Mouse (Mus musculus) layer of hippocampus, postnatal 25 days (tissue): Measurements from ENCODE around the gene Gkn2. TPM values are rescaled to one million over a fixed set of nuclear protein-coding genes. Genes with fewer than 3 reads are reported as not detected.
A peak's percentile ranks its signal among the peaks of the same experiment; 100 is the strongest.

Experiments
- DNase-seq, 2 experiments: peaks; one replicate each; pipeline ENCODE4 v3.0.0; 2022; ENCODE audit warnings: mixed read lengths in 2 of 2, low spot score in 1 of 2; ENCODE audit errors: extremely low spot score in 1 of 2
- total RNA-seq, 2 experiments: library from RNA; stranded (reverse); gene quantifications; 2 replicates each; pipeline ENCODE4 v1.2.3; 2021

The Gkn2 gene
- total RNA-seq, 2 experiments from 2014 or later: not detected

DNA sequence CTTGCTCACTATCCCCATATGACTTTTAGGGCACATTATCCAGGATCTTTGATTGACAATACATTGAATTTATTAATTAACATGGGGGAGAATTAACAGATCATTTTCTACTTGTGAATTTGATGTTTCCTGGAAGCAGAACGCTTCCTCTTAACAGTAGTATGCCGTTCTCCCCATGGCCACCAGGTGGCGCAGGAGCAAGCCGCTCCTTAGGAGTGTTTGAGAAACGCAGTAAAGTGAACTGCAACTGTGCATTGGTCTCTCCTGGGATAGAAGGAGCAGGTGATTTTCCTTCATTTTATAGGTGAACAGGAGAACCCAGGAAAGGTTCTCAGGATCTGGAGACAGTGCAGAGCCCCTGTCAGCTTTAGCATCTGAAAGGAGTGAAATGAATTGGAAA, 26.0 kb downstream of the Gkn2 start:
- DNase-seq: peak; percentile 62 to 90

DNA sequence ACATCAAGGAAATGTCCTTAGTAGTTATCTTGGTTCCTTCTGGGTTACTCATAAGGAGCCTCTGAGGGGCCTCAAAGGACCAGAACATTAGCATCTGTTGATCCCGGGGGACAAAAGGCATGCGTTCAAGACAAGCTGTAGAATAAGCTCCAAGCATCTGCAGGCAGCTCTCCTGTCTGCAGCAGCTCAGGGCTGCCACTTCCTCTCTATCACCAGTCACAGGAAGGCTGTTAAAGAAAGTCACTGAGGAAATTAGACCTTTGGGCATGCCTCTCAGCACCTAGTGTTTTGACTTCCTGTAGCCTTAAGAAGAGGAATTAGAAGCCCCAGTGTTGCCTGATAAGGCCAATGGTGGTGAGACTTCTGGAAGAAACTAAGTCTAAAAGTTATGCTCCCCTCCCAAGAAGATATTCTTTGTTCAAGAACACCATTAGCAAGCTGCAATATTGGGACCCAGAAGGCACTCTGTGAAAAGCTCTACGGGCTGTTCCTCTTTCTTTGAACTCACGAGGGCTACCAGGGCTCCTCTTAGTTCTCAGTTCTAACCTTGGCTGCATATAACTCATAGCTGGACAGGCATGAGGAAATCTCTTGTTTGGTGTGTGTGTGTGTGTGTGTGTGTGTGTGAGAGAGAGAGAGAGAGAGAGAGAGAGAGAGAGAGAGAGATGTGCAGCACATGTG, 26.9 kb downstream of the Gkn2 start:
- no peak for DNase-seq

DNA sequence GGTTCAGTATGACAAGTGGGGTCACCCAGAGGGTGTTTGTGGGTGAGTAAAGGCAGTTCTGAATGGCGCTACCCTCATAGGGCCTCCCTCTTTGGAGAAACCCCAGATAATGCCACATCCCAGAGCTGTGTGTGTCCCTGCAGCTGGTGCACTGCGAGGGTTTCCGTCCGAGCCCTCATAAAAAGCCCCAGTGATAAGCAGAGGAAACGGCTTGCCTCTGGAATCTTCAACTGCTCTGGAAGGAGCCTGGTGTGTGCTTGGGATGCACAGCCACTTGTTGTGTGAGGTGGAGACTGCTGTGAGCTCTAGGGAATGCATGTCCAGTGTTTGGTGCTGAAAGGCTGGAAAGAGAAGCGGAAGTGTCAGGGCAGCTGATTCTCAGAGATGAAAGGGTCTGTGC, 28.3 kb downstream of the Gkn2 start:
- no peak for DNase-seq

DNA sequence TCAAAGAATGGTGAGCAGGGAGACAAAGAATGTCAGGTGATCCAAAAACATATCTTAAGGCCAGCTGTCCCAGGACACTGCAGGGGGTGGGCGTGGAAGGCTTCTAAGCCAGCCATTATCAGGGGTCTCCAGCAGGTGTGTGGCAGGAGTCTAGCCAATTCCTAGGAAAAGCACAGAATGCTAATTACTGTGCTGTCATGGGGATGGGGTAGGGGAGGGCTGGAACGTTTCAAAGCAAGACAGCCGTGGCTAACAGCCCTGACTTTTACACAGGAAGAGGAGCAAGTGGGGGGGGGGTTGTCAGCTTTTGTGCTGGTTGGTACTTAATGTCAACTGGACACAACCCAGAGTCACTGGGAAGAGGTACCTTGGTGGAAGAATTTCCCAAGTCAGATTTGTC, 38.9 kb downstream of the Gkn2 start:
- no peak for DNase-seq

DNA sequence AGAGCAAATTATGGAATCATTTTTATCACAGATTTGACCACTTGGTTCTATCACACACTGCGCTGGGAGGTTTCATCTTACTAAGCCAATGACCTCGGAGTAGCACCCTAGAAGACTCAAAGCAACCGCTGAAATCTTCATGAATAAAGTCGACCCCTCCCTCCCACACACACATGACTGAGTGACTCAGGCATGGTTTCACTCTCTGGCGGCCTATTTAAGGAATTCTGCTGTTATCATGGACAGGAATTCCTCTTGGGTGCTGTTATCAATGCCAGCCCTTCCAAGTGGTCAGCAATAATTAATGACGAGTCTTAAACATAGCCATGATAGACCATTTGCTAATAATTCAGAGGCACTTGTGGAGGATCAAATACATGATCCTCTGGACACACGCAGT, 49.1 kb downstream of the Gkn2 start:
- no peak for DNase-seq

DNA sequence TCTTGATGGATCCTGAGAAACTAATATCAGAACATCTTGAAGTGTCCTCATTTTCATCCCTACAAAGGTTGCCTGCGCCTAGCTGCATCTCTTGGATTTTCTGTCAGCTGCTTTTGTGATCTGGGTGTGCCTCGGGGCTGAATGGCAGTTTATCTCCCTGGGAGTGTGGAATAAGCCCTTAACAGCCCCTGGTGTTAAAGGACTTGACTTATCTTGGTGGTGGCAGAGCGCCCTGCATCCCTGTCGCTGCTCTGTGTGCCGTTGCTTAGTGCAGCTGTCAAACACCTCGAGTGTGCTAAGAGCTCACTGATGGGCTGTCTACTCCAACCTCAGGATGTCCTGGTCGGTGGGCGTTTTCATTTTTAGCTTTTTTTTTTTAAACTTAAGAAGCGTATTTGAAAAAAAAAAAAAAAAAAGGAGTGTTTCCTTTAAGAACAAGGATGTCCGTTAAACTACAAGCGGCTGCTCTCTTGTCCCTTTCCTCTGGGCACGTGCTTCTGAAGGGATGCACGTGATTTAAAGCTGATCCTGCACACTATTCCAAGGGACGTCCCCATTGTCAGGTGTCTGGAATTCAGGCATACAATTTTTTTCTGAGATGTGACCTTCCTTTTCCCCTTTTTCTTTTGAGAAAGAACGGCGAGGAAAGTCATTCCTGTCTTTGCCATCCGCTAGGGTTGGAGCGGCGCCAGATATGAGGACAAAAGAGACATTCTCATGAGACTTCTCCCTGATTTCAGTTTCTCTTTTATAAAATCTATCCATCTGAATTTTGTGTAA, 51.1 kb downstream of the Gkn2 start:
- peak in 1 of 2 experiments; percentile 31 for DNase-seq

DNA sequence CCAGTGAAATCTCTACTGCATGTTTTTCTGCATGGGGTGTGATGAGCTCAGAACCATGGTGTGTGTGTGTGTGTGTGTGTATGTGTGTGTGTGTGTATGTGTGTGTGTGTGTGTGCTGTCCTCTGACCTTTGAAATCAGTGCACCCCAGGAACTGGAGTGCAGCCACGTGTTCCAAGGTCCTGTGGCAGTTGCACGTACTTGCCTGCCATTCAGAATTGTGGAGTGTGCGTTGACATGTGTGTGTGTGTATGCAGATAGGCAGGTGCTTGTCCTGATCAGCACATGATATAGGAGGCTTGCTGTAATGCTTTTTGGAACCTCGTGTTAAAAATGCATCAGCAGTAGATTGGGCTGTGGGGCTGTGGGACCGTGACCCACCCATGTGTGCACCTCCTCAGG, 53.8 kb downstream of the Gkn2 start:
- no peak for DNase-seq

DNA sequence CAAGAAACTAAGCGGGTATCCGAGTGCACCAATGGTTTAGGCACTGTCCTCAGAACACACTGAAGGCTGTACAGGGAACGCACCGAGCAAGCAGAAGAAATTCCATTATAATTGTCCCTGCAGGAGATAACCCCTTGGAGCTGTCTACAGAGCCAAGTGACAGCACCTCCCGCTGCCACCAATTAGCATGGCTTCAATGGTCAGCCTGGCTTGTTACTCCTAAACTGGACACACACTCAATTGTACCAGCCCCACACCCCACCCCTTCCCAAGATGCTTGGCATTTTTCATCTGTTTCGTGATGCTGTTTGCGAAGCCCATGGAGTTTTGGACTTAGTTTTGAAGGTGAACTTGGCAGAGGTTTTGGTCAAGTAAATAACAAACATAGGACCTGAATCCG, 54.5 kb downstream of the Gkn2 start:
- DNase-seq: no peak

DNA sequence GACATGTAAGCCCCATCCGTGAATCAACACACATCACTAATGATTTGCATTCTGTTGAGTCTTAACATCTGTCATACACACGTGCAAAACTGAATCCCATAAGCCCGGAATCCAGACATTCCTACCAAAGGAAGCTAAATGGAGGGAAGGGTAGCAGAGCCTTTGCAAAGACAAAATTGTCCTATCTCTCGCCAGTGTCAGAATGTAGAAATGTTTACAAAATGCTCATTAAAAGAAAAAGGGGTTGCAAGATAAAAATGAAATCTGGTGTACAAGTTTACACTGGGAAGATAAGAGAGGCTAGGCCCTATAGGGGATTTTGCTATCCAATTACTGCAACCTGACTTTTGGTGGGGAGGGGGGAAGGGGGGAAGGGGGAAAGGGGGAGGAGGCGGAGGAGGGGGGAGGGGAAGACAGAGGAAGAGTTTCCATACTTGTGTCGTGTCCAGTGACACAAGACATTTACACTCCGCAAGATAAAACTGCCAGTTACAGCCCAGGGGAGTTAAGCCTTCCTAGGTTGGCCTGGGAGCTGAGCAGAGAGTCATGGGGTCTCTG, 55.4 kb downstream of the Gkn2 start, which contains the start of gene Bmp10:
Gene Bmp10, plus strand, starts transcription at position 508 of the 558 bp plus-strand sequence.
- DNase-seq: no peak

Other genes with a start within 250 kb of the Gkn2 start
- 10 to 100 TPM; 10.1 to 11.8 TPM for gene Antxr1, start 37.5 kb upstream of the Gkn2 start, total RNA-seq
- not detected for gene Gkn1, start 22.4 kb upstream of the Gkn2 start, total RNA-seq
- gene Gkn3, start 15.6 kb downstream of the Gkn2 start, total RNA-seq: 1 to 10 TPM; 2.5 to 3.6 TPM
- gene Bmp10, start 55.6 kb downstream of the Gkn2 start, total RNA-seq: under 1 TPM in 1 of 2 experiments, not detected in 1; 0.05 TPM
- 1 to 10 TPM; 2.8 to 3.3 TPM for gene Arhgap25, start 159.9 kb downstream of the Gkn2 start, total RNA-seq
- gene Prokr1, start 217.4 kb downstream of the Gkn2 start, total RNA-seq: under 1 TPM; 0.19 to 0.52 TPM